Mouse (Mus musculus): ENCODE results near the gene Cdh12. TPM values are rescaled to one million over a fixed set of nuclear protein-coding genes. Genes with fewer than 3 reads are reported as not detected.
"Not testable (repeated sequence)": the region's sequence is repeated elsewhere in the genome, so short reads cannot be mapped to it uniquely, and the experiment has no call there.

Cdh12 gene
- polyA plus RNA-seq, 1 experiment from 2014 or later = 0.08 TPM

DNA sequence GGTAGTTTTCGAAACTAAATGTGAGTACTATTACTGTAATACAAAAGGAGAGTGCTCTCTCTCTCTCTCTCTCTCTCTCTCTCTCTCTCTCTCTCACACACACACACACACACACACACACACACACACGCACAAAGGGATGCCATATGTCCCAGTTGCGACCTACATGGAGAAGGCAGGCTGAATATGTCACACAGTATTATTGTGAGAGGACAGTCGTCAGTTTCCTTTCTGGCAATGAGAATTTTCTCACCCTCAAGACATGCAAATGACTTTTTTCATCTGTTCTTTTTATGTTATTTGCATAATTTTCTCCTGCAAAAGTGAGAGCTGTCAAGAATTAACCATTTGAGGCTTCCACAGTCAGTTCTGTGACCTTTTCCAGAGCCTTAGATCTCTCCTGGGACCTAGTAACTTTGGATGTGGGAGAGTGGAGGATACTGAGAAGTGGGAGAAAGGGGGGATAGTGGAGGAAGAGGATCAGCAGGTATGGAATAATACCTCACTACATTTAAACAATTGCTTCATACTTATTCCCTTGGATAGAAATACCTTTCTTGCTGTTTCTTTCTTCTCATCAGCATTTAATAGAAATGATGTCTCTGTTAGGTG lies 660.9 kb downstream of the Cdh12 start:
- WGBS = 78% methylated on average over 4 of the region's 4 CpGs
- Histone ChIP-seq H3K4me3 (no peak overlapping the region), H3K9ac (no peak overlapping the region), H3K36me3 (no peaks in the 10 kb centered on the region), H3K27ac (no peak overlapping the region), H3K4me2 (peak overlapping the region; percentile 57), H3K9me3 (replicated peaks) (no peaks in the 10 kb centered on the region), H3K4me1 (replicated peaks) (no peaks in the 10 kb centered on the region), H3K27me3 (no peaks in the 10 kb centered on the region)
- no peak for ATAC-seq (replicated peaks; ENCODE audit: insufficient number of reproducible peaks, insufficient read depth, low FRiP score, low read depth)

DNA sequence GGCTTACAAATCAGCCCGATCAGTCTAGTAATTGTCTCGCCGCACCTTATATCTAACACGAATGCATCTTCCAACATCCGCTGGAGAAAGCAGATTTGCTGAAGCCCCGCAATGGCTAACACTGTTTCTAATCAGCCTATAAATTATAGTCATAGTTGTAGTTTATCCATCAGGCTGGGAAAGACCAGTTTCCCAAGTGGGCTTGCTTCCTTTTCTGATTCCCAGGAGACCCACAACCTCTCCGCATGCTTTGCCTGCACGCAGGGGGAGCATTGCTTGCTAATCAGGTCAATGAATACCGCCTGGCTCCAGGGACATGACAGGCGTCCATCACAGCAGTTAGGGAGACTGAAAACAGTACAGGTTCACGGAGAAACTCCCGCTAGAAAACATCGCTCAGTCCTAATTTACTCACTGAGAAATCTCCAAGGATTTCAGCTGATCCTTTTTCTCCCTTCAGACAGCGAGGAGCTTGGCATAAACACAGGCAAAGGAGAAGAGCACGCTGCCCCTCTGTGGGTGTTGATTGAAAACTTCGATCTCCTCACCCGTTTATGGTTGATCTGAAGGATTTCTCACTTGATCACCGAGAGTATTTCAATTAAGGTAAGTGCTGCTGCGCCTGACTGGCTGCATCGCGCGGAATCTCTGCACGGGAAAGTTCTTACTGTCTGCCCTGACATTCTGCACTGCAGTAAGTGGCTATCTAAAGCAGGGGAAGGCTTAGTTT lies 662.0 kb downstream of the Cdh12 start:
- H3K9ac ChIP-seq = peak overlapping the region; percentile 19
- no peaks in the 10 kb centered on the region for H3K36me3 ChIP-seq
- no peak for ATAC-seq (replicated peaks; ENCODE audit: insufficient number of reproducible peaks, insufficient read depth, low FRiP score, low read depth)
- no peak overlapping the region for H3K27ac ChIP-seq
- H3K9me3 ChIP-seq (replicated peaks) = no peaks in the 10 kb centered on the region
- 17% methylated on average over 23 of the region's 23 CpGs for WGBS
- H3K27me3 ChIP-seq = no peaks in the 10 kb centered on the region
- H3K4me1 ChIP-seq (replicated peaks) = no peaks in the 10 kb centered on the region
- H3K4me2 ChIP-seq = peak overlapping the region; percentile 62
- peak overlapping the region; percentile 40 for H3K4me3 ChIP-seq

DNA sequence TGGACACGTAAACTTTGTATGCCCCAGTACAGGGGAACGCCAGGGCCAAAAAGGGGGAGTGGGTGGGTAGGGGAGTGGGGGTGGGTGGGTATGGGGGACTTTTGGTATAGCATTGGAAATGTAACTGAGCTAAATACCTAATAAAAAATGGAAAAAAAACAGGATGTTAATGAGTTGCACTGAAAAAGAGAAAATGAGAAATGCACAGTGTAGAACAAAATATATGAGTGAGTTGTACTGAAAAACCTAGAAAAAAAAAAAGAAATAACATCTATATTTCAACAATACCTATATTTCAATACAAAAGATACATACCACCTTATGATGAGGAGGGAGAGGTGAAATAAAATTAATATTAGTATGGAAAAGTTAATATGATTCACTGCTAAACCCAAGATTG lies 665.7 kb downstream of the Cdh12 start:
- not testable (repeated sequence) for H3K9me3 ChIP-seq (replicated peaks); H3K9ac ChIP-seq; H3K4me3 ChIP-seq; H3K4me2 ChIP-seq; ATAC-seq (replicated peaks; ENCODE audit: insufficient number of reproducible peaks, insufficient read depth, low FRiP score, low read depth); H3K27ac ChIP-seq; H3K27me3 ChIP-seq; H3K36me3 ChIP-seq; H3K4me1 ChIP-seq (replicated peaks)
- WGBS = 95% methylated on average over 2 of the region's 2 CpGs

DNA sequence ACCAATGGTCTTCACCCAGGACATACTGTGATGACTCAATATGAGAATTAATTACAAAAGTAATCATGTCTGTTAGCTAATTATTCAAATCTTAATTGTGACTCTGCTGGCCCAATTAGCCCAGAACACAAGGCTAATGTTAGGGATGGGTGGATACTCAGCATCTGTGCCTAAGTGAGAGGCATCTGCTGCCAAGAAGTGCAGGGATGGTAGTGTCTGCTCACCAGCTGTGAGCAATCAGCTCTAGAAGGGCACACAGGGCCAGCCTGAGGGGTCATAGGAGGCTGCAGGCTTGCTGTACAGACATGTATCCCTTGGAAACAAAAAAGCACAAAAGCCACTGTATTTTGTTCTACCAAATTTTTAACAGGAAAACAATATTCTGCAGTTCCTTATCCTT lies 681.6 kb downstream of the Cdh12 start:
- no peaks in the 10 kb centered on the region for H3K4me1 ChIP-seq (replicated peaks)
- no peak overlapping the region for H3K9ac ChIP-seq
- H3K27ac ChIP-seq = no peak overlapping the region
- H3K36me3 ChIP-seq = no peaks in the 10 kb centered on the region
- H3K9me3 ChIP-seq (replicated peaks) = no peaks in the 10 kb centered on the region
- H3K4me3 ChIP-seq = no peak overlapping the region
- ATAC-seq (replicated peaks; ENCODE audit: insufficient number of reproducible peaks, insufficient read depth, low FRiP score, low read depth) = no peak
- H3K4me2 ChIP-seq = no peak overlapping the region
- no peaks in the 10 kb centered on the region for H3K27me3 ChIP-seq

DNA sequence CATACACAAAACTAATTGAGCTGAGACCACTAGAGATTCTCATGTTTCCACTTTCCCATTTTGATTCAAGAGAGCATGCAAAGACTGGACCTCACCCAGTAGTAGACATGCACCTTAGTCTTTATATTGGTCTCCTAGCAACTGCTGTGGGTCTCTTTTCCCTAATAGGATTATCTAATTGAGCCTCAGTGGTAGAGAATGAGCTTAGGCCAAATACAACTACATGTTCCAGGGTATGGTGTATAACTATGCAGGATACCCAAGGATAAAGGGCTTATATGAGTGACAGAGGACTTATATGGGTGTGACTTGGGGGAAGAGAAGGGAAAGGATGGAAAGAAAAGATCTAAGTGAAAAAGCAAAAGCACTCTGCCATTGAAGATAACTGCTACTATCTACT lies 683.9 kb downstream of the Cdh12 start:
- H3K4me1 ChIP-seq (replicated peaks) = no peaks in the 10 kb centered on the region
- no peak overlapping the region for H3K27ac ChIP-seq
- no peak for ATAC-seq (replicated peaks; ENCODE audit: insufficient number of reproducible peaks, insufficient read depth, low FRiP score, low read depth)
- H3K4me2 ChIP-seq = no peak overlapping the region
- no peaks in the 10 kb centered on the region for H3K27me3 ChIP-seq
- H3K4me3 ChIP-seq = no peak overlapping the region
- H3K36me3 ChIP-seq = no peaks in the 10 kb centered on the region
- no peak overlapping the region for H3K9ac ChIP-seq
- no peaks in the 10 kb centered on the region for H3K9me3 ChIP-seq (replicated peaks)

DNA sequence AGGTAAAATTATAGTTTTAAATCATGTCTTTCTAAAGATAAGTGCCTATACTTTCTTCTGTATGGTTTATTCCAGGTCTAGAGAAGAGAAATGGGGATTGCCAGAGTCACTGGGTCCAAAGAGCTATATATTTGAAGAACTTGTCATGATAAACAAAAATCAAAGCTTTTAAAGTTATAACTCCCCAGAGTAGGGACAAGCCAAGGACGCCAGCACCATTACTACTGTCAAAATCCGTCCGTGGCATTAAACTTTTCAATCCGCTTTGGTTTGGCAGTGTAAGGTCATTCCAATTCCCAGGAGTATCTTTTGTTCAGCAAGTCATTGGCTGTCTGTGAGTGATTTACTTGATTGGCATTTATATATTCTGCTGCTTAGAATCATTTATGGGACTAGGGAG lies 697.8 kb downstream of the Cdh12 start:
- H3K27ac ChIP-seq = no peak overlapping the region
- no peaks in the 10 kb centered on the region for H3K9me3 ChIP-seq (replicated peaks)
- ATAC-seq (replicated peaks; ENCODE audit: insufficient number of reproducible peaks, insufficient read depth, low FRiP score, low read depth) = no peak
- no peak overlapping the region for H3K4me2 ChIP-seq
- 78% methylated on average over 4 of the region's 4 CpGs for WGBS
- no peak overlapping the region for H3K9ac ChIP-seq
- H3K36me3 ChIP-seq = no peaks in the 10 kb centered on the region
- no peaks in the 10 kb centered on the region for H3K27me3 ChIP-seq
- no peaks in the 10 kb centered on the region for H3K4me1 ChIP-seq (replicated peaks)
- H3K4me3 ChIP-seq = no peak overlapping the region

DNA sequence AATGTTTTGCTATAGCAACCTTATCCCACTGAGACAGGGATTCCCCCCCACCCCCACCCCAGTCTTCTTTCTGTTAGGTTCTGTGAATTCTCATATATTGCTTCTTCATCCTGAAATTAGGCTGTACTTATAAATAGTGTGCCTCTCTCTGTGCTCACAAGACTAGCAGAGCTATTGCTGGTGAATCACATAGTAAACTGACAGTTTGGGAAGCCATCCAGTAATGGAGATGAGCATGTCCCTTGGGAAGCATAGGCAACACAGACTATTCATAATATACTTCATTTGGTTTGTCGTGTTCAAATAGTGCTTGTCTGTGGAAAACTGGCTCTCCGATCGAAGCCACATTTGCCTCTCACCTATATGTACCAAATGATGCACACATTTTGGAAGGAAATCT lies 704.5 kb downstream of the Cdh12 start:
- Histone ChIP-seq H3K27me3 (no peaks in the 10 kb centered on the region), H3K4me2 (no peak overlapping the region), H3K4me1 (replicated peaks) (no peaks in the 10 kb centered on the region), H3K9me3 (replicated peaks) (no peaks in the 10 kb centered on the region), H3K4me3 (no peak overlapping the region), H3K36me3 (no peaks in the 10 kb centered on the region), H3K9ac (no peak overlapping the region), H3K27ac (no peak overlapping the region)
- 85% methylated on average over 3 of the region's 3 CpGs for WGBS
- no peak for ATAC-seq (replicated peaks; ENCODE audit: insufficient number of reproducible peaks, insufficient read depth, low FRiP score, low read depth)

DNA sequence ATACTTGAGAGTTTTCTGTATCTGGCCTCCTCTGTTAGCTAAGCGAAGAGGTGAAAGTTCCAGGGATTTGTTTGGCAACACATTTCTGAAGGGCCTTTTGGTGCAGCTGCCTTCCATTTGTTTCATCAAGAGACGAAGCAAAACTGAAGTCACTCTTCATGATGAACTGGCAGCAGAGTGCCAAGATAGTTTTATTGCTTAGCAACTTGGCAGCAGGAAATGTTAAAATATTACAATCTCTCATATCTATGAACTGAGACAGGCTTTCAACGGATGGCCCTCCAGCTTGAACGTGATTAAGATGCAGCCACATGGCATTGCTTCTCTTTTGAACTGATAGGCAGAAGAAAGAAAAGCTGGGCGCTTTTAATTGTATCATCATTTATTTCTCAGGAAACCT lies 730.7 kb downstream of the Cdh12 start:
- no peak overlapping the region for H3K4me3 ChIP-seq
- no peaks in the 10 kb centered on the region for H3K4me1 ChIP-seq (replicated peaks)
- no peaks in the 10 kb centered on the region for H3K27me3 ChIP-seq
- WGBS = 49% methylated on average over 5 of the region's 5 CpGs
- no peak overlapping the region for H3K27ac ChIP-seq
- H3K9ac ChIP-seq = no peak overlapping the region
- no peaks in the 10 kb centered on the region for H3K36me3 ChIP-seq
- no peaks in the 10 kb centered on the region for H3K9me3 ChIP-seq (replicated peaks)
- no peak overlapping the region for H3K4me2 ChIP-seq
- ATAC-seq (replicated peaks; ENCODE audit: insufficient number of reproducible peaks, insufficient read depth, low FRiP score, low read depth) = no peak

DNA sequence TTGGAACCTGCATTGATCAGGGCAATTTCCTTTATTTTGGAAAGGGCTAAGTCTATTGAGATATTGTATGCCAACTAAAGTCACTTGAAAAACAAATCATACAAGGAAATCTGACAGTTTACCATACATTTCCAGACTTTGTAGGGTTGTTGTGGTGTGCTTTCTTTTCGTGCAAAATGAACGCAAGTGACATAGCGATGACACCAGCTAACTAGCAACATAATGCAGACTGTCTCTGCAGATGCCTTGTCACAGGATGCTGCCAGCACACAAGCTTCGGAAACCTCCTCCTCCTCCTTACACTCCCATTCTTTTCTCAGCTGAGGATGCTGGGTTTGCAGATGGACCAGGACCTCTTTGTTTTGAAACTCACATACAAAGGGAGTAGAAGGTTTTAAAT lies 731.1 kb downstream of the Cdh12 start:
- 63% methylated on average over 4 of the region's 4 CpGs for WGBS
- no peak overlapping the region for H3K4me2 ChIP-seq
- no peak for ATAC-seq (replicated peaks; ENCODE audit: insufficient number of reproducible peaks, insufficient read depth, low FRiP score, low read depth)

DNA sequence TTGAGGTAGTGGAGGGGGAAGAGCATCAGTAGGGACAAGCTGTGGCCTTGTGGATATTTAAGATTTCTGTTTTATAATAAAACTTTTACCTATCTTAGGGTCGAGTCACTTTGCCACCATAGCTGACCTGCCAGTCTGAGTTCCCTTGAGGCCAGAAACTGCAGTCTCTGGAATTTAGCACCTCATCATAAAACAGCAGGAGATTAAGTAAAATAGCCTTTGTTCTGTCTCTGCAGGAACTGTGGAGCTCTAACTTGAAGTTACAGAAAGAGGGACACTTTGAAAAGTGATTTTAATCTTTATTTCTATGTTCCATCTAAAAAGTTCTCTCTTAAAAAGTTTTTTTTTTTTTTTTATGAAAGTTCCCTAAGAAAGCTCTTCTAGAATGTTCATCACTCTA lies 736.7 kb downstream of the Cdh12 start:
- no peaks in the 10 kb centered on the region for H3K36me3 ChIP-seq
- H3K4me1 ChIP-seq (replicated peaks) = no peaks in the 10 kb centered on the region
- 35% methylated on average over 1 of the region's 1 CpGs for whole genome bisulfite sequencing

More for the DNA sequence above, 731.1 kb downstream of the Cdh12 start:
- H3K27me3 ChIP-seq = no peaks in the 10 kb centered on the region
- H3K36me3 ChIP-seq = no peaks in the 10 kb centered on the region
- H3K4me3 ChIP-seq = no peak overlapping the region
- no peaks in the 10 kb centered on the region for H3K9me3 ChIP-seq (replicated peaks)
- no peak overlapping the region for H3K9ac ChIP-seq
- H3K27ac ChIP-seq = no peak overlapping the region
- H3K4me1 ChIP-seq (replicated peaks) = no peaks in the 10 kb centered on the region

DNA sequence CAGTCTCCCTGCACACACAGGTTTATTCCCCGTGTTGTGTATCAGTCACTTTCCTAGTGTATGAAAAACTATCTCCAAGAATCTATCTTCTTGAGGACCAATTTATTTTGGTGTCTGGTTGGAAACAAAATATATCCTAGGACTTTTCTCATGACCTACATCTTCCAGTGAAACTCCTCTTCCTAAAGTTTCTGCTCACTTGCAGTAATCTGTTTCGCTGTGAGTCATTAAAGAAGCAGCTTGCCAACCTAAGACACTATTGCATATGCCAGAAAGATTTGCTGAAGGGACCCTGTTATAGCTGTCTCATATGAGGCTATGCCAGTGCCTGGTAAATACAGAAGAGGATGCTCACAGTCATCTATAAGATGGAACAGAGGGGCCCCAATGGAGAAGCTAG lies 761.0 kb downstream of the Cdh12 start:
- 73% methylated on average over 2 of the region's 2 CpGs for WGBS
- H3K9me3 ChIP-seq (replicated peaks); H3K4me2 ChIP-seq; H3K4me3 ChIP-seq; H3K9ac ChIP-seq; H3K27ac ChIP-seq; H3K27me3 ChIP-seq; ATAC-seq (replicated peaks; ENCODE audit: insufficient number of reproducible peaks, insufficient read depth, low FRiP score, low read depth); H3K36me3 ChIP-seq; H3K4me1 ChIP-seq (replicated peaks): not testable (repeated sequence)

More for the DNA sequence above, 736.7 kb downstream of the Cdh12 start:
- no peak overlapping the region for H3K27ac ChIP-seq
- H3K4me2 ChIP-seq = no peak overlapping the region
- no peaks in the 10 kb centered on the region for H3K27me3 ChIP-seq
- no peaks in the 10 kb centered on the region for H3K9me3 ChIP-seq (replicated peaks)
- ATAC-seq (replicated peaks; ENCODE audit: insufficient number of reproducible peaks, insufficient read depth, low FRiP score, low read depth) = no peak
- no peak overlapping the region for H3K4me3 ChIP-seq
- no peak overlapping the region for H3K9ac ChIP-seq

DNA sequence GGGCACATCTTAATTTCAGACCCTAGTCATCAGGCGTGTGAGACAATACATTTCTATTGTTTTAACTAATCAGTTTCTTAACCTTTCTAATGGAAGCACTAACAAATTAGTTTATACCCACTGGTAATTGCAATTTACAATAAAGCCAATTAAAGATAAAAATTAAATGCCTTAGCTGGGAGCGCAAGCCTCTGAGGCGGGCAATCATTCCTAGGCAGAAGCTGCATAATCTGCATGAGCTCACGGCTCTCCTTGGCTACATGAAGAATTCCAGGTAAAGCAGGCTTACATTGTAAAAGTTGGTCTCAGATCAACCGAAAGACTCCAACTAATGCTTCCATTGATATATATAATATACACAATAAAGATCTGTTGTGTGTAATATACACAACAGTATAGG lies 773.9 kb downstream of the Cdh12 start:
- no peak overlapping the region for H3K27ac ChIP-seq
- no peaks in the 10 kb centered on the region for H3K4me1 ChIP-seq (replicated peaks)
- WGBS = 86% methylated on average over 5 of the region's 5 CpGs
- no peaks in the 10 kb centered on the region for H3K27me3 ChIP-seq
- no peak overlapping the region for H3K4me3 ChIP-seq
- H3K4me2 ChIP-seq = no peak overlapping the region
- no peak for ATAC-seq (replicated peaks; ENCODE audit: insufficient number of reproducible peaks, insufficient read depth, low FRiP score, low read depth)
- H3K36me3 ChIP-seq = no peaks in the 10 kb centered on the region
- H3K9ac ChIP-seq = no peak overlapping the region
- no peaks in the 10 kb centered on the region for H3K9me3 ChIP-seq (replicated peaks)

Measured in heart, embryonic 15.5 days (tissue).